Mouse (Mus musculus): ENCODE measurements at regions not wholly inside any gene's neighbourhood (a gene's known extent, or its start where the extent isn't known, plus 50 kb on each side); places are given as distances from the start of the nearest gene placed in this dataset.
"Not testable (repeated sequence)": the region's sequence is repeated elsewhere in the genome, so short reads cannot be mapped to it uniquely, and the experiment has no call there.

- no peak for DNase-seq
These were observed 66.5 kb downstream of the Otx2 start for GRCm38 (mm10) chr14:48607131-48607530.

- no peak for DNase-seq
These were observed 70.1 kb downstream of the Otx2 start for GRCm38 (mm10) chr14:48603490-48603889.

- no peak for DNase-seq
These were observed 79.3 kb downstream of the Otx2 start for GRCm38 (mm10) chr14:48594334-48594733.

GRCm38 (mm10) chr14:48593363-48593762, 80.3 kb downstream of the Otx2 start:
- DNase-seq: no peak

DNA sequence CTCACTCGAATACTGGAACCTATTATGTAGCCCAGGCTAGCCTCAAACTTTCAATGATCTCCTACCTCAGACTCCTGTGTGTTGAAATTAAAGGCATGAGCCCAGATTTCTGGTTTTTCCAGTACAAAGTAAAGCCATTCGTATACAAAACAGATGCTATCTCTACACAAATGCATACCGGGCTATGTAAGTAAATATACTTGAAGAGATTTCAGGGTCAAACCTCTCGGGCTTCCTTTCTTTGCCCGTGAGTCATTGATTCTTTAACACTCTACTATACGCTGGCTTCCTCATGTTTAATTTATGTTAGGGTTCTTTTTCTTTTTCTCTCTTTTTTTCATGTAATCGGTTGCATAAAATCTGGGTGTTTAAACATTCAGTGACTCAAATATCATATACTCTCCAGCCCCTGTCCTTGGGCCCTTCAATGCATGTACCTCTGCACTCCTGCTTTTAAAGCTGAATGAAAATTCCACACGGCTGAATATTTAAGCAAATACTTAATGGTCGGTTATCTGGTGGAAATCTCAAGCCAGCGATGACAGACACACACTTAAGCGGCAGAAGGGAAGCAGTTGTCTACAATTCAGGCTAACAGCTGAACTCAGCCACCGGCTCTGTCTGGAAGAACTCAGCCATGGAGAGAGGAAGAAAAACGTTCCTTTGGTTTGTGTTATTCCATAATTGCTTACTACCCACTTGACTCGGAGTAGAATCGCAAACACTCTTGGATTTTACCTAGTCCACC, 82.0 kb downstream of the Otx2 start:
- DNase-seq: no peak

GRCm38 (mm10) chr14:48590426-48590825, 83.2 kb downstream of the Otx2 start:
- DNase-seq: no peak

DNA sequence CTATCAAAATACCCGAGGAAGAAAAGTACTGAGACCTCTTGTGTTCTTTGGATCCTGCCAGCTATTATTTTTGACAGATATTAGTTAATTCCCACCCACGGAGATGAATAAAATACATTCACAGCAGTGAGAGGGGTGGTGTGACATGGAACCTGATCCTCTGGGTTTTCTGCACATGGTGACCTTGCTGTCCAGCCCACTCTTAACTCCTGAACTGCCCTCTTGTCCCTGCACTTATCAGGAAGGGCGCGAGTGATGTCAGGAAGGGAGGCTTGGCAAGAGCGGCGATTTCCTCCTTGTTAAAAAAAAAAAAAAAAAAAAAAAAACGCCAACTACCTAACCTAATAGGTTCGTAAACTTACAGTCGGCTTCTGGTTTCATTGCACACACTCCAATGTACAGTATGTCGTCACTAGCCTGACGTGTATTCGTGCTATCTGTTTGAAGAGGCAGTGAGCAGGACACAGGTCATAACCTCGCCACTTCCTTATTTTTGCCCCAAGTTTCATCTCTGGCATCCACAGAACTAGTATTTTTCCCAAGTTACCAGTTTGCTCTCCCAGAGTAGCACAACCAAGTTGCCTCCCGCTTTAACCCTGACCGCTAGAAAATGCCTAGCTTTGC, 83.8 kb downstream of the Otx2 start:
- DNase-seq: no peak

DNA sequence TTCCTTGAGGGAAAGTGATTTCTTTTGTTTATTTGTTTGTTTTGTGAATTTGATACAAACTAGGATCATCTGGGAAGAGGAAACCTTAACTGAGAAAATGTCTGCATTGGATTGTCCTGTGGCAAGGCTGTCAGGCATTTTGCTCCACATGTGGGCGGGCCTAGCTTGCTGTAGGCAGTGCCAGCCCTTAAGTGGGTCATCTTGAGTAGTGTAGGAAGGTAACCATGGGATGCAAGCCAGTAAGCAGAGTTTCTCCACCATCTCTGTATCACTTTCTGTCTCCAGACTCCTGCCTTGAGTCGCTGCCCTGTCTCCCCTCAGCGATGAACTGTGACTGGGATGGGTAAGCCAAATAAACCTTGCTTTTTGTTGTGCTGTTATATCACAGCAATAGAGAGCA, 87.8 kb downstream of the Otx2 start:
- DNase-seq: no peak

- no peak for DNase-seq
These were observed 89.0 kb downstream of the Otx2 start for GRCm38 (mm10) chr14:48584571-48584970.

- no peak for DNase-seq
These were observed 90.1 kb downstream of the Otx2 start for GRCm38 (mm10) chr14:48583516-48583915.

DNA sequence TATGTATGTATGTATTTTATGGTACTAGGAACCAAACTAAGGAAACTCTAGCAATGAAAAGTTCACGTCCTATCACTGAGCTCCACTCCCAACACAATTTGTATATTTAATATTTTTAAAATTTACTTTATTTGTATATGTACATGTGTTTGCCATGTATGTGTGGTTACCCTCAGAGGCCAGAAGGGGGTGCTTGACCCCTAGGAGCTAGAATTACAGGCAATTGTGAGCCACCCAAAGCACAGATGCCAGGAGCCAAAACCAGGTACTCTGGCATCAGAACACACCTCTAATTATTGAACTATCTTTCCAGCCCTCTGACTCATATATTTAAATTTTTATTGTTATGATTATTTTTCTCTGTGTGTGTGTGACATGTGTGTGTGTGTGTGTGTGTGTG, 91.5 kb downstream of the Otx2 start:
- DNase-seq: peak in 1 of 2 experiments; percentile 8

- DNase-seq: not testable (repeated sequence)
These were observed 92.3 kb downstream of the Otx2 start for GRCm38 (mm10) chr14:48581308-48581707.

DNA sequence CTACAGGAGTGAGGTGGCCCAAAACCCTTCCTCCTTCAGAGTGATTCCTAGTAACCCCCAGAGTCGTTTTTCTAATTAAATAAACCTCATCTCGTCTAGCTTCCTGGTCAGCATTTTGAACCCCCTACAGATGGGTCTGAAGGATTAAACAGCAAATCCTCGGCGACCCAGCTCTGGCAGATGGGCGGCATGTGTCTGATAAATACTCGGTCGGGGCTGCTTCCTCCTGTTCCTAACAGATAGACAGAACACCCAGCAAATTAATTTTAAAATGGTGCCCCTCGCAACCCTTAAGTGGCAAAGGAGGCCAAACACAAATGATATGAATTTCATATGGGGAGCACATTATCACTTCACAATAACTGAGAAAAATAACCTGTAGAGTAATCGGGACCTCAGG, 93.2 kb downstream of the Otx2 start:
- no peak for DNase-seq

DNA sequence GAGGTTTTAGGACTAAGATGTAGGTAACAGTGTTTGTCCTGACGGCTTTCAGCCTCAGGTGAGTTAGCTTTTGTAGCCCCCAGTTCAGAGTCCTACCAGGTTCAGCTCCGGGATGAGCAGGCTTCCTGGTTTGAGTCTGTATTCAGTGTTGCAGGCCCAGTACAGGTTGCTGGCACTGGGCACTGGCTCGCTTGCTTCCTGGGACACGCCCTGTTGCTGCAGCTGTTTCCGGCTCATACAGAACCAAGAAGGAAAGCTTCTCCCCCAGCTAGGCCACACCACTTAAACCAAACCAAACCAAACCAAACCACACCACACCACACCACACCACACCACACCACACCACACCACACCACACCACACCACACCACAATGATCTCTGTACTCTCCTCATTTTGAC, 93.6 kb downstream of the Otx2 start:
- no peak for DNase-seq
